Mouse (Mus musculus) megakaryocyte, adult 5-6 weeks (primary cell): ENCODE data around the gene Plekha6. TPM values are rescaled to one million over a fixed set of nuclear protein-coding genes. Genes with fewer than 3 reads are reported as not detected.

Experiments used
- ATAC-seq: 2 replicates; pipeline ENCODE4 v1.8.0; 2016; ENCODE audit warnings: mild to moderate bottlenecking, inconsistent platforms; ENCODE audit not compliant: poor library complexity, severe bottlenecking
- total RNA-seq, 2 experiments: library from RNA; stranded (forward) in 1 of 2; stranded (reverse) in 1 of 2; fragments of 153-499, 151-499 nt in 1 of 2; fragments of 221-1000, 200-1000 nt in 1 of 2; gene quantifications; 2 replicates each; pipeline versions ENCODE4 v1.2.3 to v1.2.4; 2015 to 2017

Gene Plekha6
- total RNA-seq, 2 experiments from 2014 or later, result 0.11 to 0.15 TPM

- ATAC-seq, result no peak
Measured at GRCm38 (mm10) chr1:133264367-133264766, 100.4 kb downstream of the Plekha6 start.

- ATAC-seq, result no peak
Measured at GRCm38 (mm10) chr1:133265114-133265766, 101.2 kb downstream of the Plekha6 start.

- ATAC-seq, result no peak
Measured at GRCm38 (mm10) chr1:133267094-133267493, 103.1 kb downstream of the Plekha6 start.

- ATAC-seq, result peak; percentile 44; the same call in 1 of the 2 replicates
Measured at GRCm38 (mm10) chr1:133267813-133268492, 103.9 kb downstream of the Plekha6 start.

GRCm38 (mm10) chr1:133268503-133268902 is 104.5 kb downstream of the Plekha6 start:
- no peak for ATAC-seq

- ATAC-seq, result 0 out of 2 replicates have a peak, but pooled peaks have one; percentile 39
Measured at GRCm38 (mm10) chr1:133270336-133270735, 106.3 kb downstream of the Plekha6 start.

- no peak for ATAC-seq
Measured at GRCm38 (mm10) chr1:133274163-133274562, 110.2 kb downstream of the Plekha6 start.

- ATAC-seq, result no peak
Measured at GRCm38 (mm10) chr1:133276983-133277382, 113.0 kb downstream of the Plekha6 start.

GRCm38 (mm10) chr1:133278539-133278938 is 114.5 kb downstream of the Plekha6 start:
- no peak for ATAC-seq

- no peak for ATAC-seq
Measured at GRCm38 (mm10) chr1:133278946-133279631, 115.1 kb downstream of the Plekha6 start.

- ATAC-seq, result no peak
Measured at GRCm38 (mm10) chr1:133279632-133280093, 115.7 kb downstream of the Plekha6 start.

GRCm38 (mm10) chr1:133280537-133280936 is 116.5 kb downstream of the Plekha6 start:
- no peak for ATAC-seq

GRCm38 (mm10) chr1:133285907-133286306 is 121.9 kb downstream of the Plekha6 start:
- no peak for ATAC-seq

- ATAC-seq, result no peak
Measured at GRCm38 (mm10) chr1:133287051-133287450, 123.0 kb downstream of the Plekha6 start.

GRCm38 (mm10) chr1:133287880-133288279 is 123.9 kb downstream of the Plekha6 start:
- no peak for ATAC-seq

GRCm38 (mm10) chr1:133291888-133292287 is 127.9 kb downstream of the Plekha6 start:
- ATAC-seq, result no peak

- no peak for ATAC-seq
Measured at GRCm38 (mm10) chr1:133292608-133293007, 128.6 kb downstream of the Plekha6 start.

- no peak for ATAC-seq
Measured at GRCm38 (mm10) chr1:133296376-133296775, 132.4 kb downstream of the Plekha6 start.

GRCm38 (mm10) chr1:133298816-133299215 is 134.8 kb downstream of the Plekha6 start:
- no peak for ATAC-seq

- no peak for ATAC-seq
Measured at GRCm38 (mm10) chr1:133302540-133302939, 138.5 kb downstream of the Plekha6 start.

- peak; percentile 76 for ATAC-seq
Measured at GRCm38 (mm10) chr1:133306842-133307241, 142.8 kb downstream of the Plekha6 start.

- ATAC-seq, result peak; percentile 67
Measured at GRCm38 (mm10) chr1:133307318-133307717, 143.3 kb downstream of the Plekha6 start.
